Mouse (Mus musculus): Measurements from ENCODE around the gene Itgav. TPM values are rescaled to one million over a fixed set of nuclear protein-coding genes. Genes with fewer than 3 reads are reported as not detected.
A peak's percentile ranks its signal among the peaks of the same experiment; 100 is the strongest.

The Itgav gene
- polyA plus RNA-seq, 1 experiment from 2014 or later: 26.5 TPM

- H3K9me3 ChIP-seq (ENCODE audit: low read length): no peaks in the 10 kb centered on the region
- no peak overlapping the region for H3K4me3 ChIP-seq (ENCODE audit: low read depth, low read length)
- DNase-seq (peak; percentile 60), ATAC-seq (no peak)
- no peaks in the 10 kb centered on the region for H3K27me3 ChIP-seq (ENCODE audit: insufficient read depth, low read length)
- H3K36me3 ChIP-seq (replicated peaks; ENCODE audit: insufficient read depth, low read length): peaks cover 3% of the 10 kb centered on the region; the same call in 1 of the 2 replicates
- no peak overlapping the region for H3K9ac ChIP-seq (replicated peaks)
- 56% methylated on average over 5 of the region's 5 CpGs for WGBS (ENCODE audit: insufficient replicate concordance)
- H3K27ac ChIP-seq (ENCODE audit: low read depth): no peak overlapping the region
- H3K4me2 ChIP-seq (ENCODE audit: low read depth, low read length): no peak overlapping the region
- peaks cover 13% of the 10 kb centered on the region for H3K4me1 ChIP-seq (ENCODE audit: insufficient read depth)
- TF ChIP-seq CTCF (IDR thresholded peaks at IDR 0.05; ENCODE audit: low read depth) (no peak), EP300 (IDR thresholded peaks at IDR 0.05; ENCODE audit: low read depth) (no peak)
Observed at GRCm38 (mm10) chr2:83729339-83729738, 5.1 kb downstream of the Itgav start.

GRCm38 (mm10) chr2:83732896-83733295, 8.7 kb downstream of the Itgav start:
- no peaks in the 10 kb centered on the region for H3K9me3 ChIP-seq (ENCODE audit: low read length)
- H3K36me3 ChIP-seq (replicated peaks; ENCODE audit: insufficient read depth, low read length): peaks cover 7% of the 10 kb centered on the region
- H3K27me3 ChIP-seq (ENCODE audit: insufficient read depth, low read length): no peaks in the 10 kb centered on the region
- TF ChIP-seq CTCF (IDR thresholded peaks at IDR 0.05; ENCODE audit: low read depth) (no peak), EP300 (IDR thresholded peaks at IDR 0.05; ENCODE audit: low read depth) (no peak)
- H3K9ac ChIP-seq (replicated peaks): no peak overlapping the region
- no peak for ATAC-seq
- peaks cover 6% of the 10 kb centered on the region; the same call in 1 of the 2 replicates for H3K4me1 ChIP-seq (ENCODE audit: insufficient read depth)
- DNase-seq: no peak
- H3K4me3 ChIP-seq (ENCODE audit: low read depth, low read length): no peak overlapping the region
- 73% methylated on average over 4 of the region's 4 CpGs for WGBS (ENCODE audit: insufficient replicate concordance)
- H3K4me2 ChIP-seq (ENCODE audit: low read depth, low read length): no peak overlapping the region
- H3K27ac ChIP-seq (ENCODE audit: low read depth): no peak overlapping the region

- H3K27me3 ChIP-seq (ENCODE audit: insufficient read depth, low read length): no peaks in the 10 kb centered on the region
- ATAC-seq: no peak
- DNase-seq: no peak
- peaks cover 5% of the 10 kb centered on the region; the same call in 1 of the 2 replicates for H3K4me1 ChIP-seq (ENCODE audit: insufficient read depth)
- no peak overlapping the region for H3K27ac ChIP-seq (ENCODE audit: low read depth)
- H3K36me3 ChIP-seq (replicated peaks; ENCODE audit: insufficient read depth, low read length): peaks cover 13% of the 10 kb centered on the region
- H3K9me3 ChIP-seq (ENCODE audit: low read length): no peaks in the 10 kb centered on the region
- H3K4me3 ChIP-seq (ENCODE audit: low read depth, low read length): no peak overlapping the region
- no peak overlapping the region for H3K9ac ChIP-seq (replicated peaks)
- 61% methylated on average over 13 of the region's 13 CpGs for WGBS (ENCODE audit: insufficient replicate concordance)
- peak overlapping the region; percentile 5; the same call in 1 of the 2 replicates for H3K4me2 ChIP-seq (ENCODE audit: low read depth, low read length)
- no peak for TF ChIP-seq CTCF (IDR thresholded peaks at IDR 0.05; ENCODE audit: low read depth)
- TF ChIP-seq EP300 (IDR thresholded peaks at IDR 0.05; ENCODE audit: low read depth): no peak
Observed at GRCm38 (mm10) chr2:83733981-83734393, 9.8 kb downstream of the Itgav start.

- DNase-seq (no peak), ATAC-seq (no peak)
- Histone ChIP-seq H3K9me3 (ENCODE audit: low read length) (no peaks in the 10 kb centered on the region), H3K4me1 (ENCODE audit: insufficient read depth) (no peaks in the 10 kb centered on the region; the same call in 1 of the 2 replicates), H3K9ac (replicated peaks) (no peak overlapping the region), H3K4me3 (ENCODE audit: low read depth, low read length) (no peak overlapping the region), H3K4me2 (ENCODE audit: low read depth, low read length) (no peak overlapping the region), H3K27me3 (ENCODE audit: insufficient read depth, low read length) (no peaks in the 10 kb centered on the region), H3K27ac (ENCODE audit: low read depth) (no peak overlapping the region), H3K36me3 (replicated peaks; ENCODE audit: insufficient read depth, low read length) (peaks cover 13% of the 10 kb centered on the region)
- TF ChIP-seq CTCF (IDR thresholded peaks at IDR 0.05; ENCODE audit: low read depth) (no peak), EP300 (IDR thresholded peaks at IDR 0.05; ENCODE audit: low read depth) (no peak)
- 77% methylated on average over 5 of the region's 5 CpGs for WGBS (ENCODE audit: insufficient replicate concordance)
Observed at GRCm38 (mm10) chr2:83735276-83735675, 11.1 kb downstream of the Itgav start.

- Histone ChIP-seq H3K9ac (replicated peaks) (no peak overlapping the region), H3K4me3 (ENCODE audit: low read depth, low read length) (no peak overlapping the region), H3K9me3 (ENCODE audit: low read length) (no peaks in the 10 kb centered on the region), H3K27me3 (ENCODE audit: insufficient read depth, low read length) (no peaks in the 10 kb centered on the region), H3K36me3 (replicated peaks; ENCODE audit: insufficient read depth, low read length) (peaks cover 10% of the 10 kb centered on the region), H3K27ac (ENCODE audit: low read depth) (no peak overlapping the region), H3K4me2 (ENCODE audit: low read depth, low read length) (no peak overlapping the region), H3K4me1 (ENCODE audit: insufficient read depth) (peaks cover 6% of the 10 kb centered on the region)
- 81% methylated on average over 5 of the region's 5 CpGs for WGBS (ENCODE audit: insufficient replicate concordance)
- DNase-seq: no peak
- no peak for ATAC-seq
- TF ChIP-seq CTCF (IDR thresholded peaks at IDR 0.05; ENCODE audit: low read depth) (no peak), EP300 (IDR thresholded peaks at IDR 0.05; ENCODE audit: low read depth) (no peak)
Observed at GRCm38 (mm10) chr2:83736836-83737235, 12.6 kb downstream of the Itgav start.

- ATAC-seq: no peak
Observed at GRCm38 (mm10) chr2:83738586-83739251, 14.5 kb downstream of the Itgav start.

More at GRCm38 (mm10) chr2:83738586-83739251, 14.5 kb downstream of the Itgav start:
- no peak for TF ChIP-seq EP300 (IDR thresholded peaks at IDR 0.05; ENCODE audit: low read depth)
- TF ChIP-seq CTCF (IDR thresholded peaks at IDR 0.05; ENCODE audit: low read depth): no peak
- H3K9ac ChIP-seq (replicated peaks): no peak overlapping the region
- H3K27me3 ChIP-seq (ENCODE audit: insufficient read depth, low read length): no peaks in the 10 kb centered on the region
- no peak overlapping the region for H3K27ac ChIP-seq (ENCODE audit: low read depth)
- H3K4me1 ChIP-seq (ENCODE audit: insufficient read depth): peaks cover 6% of the 10 kb centered on the region
- no peaks in the 10 kb centered on the region for H3K9me3 ChIP-seq (ENCODE audit: low read length)
- H3K4me3 ChIP-seq (ENCODE audit: low read depth, low read length): no peak overlapping the region
- peaks cover 10% of the 10 kb centered on the region for H3K36me3 ChIP-seq (replicated peaks; ENCODE audit: insufficient read depth, low read length)
- 80% methylated on average over 14 of the region's 14 CpGs for WGBS (ENCODE audit: insufficient replicate concordance)
- DNase-seq: no peak
- no peak overlapping the region for H3K4me2 ChIP-seq (ENCODE audit: low read depth, low read length)
